In genomic region chr4:81512396-81512795, GRCm38 (mm10) we compare ENCODE assay signal across 14 mouse cellular contexts.
"Had no signal": no experiment of that assay in that cellular context is flagged by ENCODE, and none has a peak within 500 bp of the region (broad histone marks: within the 10 kb centered on the region; RNA-seq: fewer than 3 reads in every experiment).

No protein-coding gene starts in this region.

- H3K4me1 ChIP-seq: midbrain, embryonic 13.5 days; neural tube, embryonic 12.5 days; stomach, embryonic 15.5 days had no signal

- H3K4me3 ChIP-seq: midbrain, embryonic 10.5 days; midbrain, embryonic 13.5 days; neural tube, embryonic 12.5 days; stomach, embryonic 15.5 days had no signal

- H3K27ac ChIP-seq: midbrain, embryonic 13.5 days; neural tube, embryonic 12.5 days; stomach, embryonic 15.5 days; stomach, postnatal 0 days had no signal

- H3K9ac ChIP-seq: lung, embryonic 14.5 days; midbrain, embryonic 13.5 days; neural tube, embryonic 12.5 days; stomach, embryonic 15.5 days had no signal

- ATAC-seq: midbrain, embryonic 13.5 days; midbrain, embryonic 16.5 days had no signal

- H3K4me2 ChIP-seq: lung, embryonic 14.5 days; midbrain, embryonic 13.5 days; neural tube, embryonic 12.5 days; stomach, embryonic 15.5 days had no signal

- H3K36me3 ChIP-seq: midbrain, embryonic 10.5 days; midbrain, embryonic 13.5 days; neural tube, embryonic 12.5 days; stomach, embryonic 15.5 days had no signal

- DNase-seq: lung, adult 18-20 months; lung, embryonic 14.5 days; lung, postnatal 10 days; lung, postnatal 4 days; right cerebral cortex, postnatal 14 days; thymus, adult 2 months; thymus, postnatal 25 days; thymus, postnatal 4 days had no signal

- H3K9me3 ChIP-seq: midbrain, embryonic 10.5 days; midbrain, embryonic 13.5 days; neural tube, embryonic 12.5 days; stomach, embryonic 15.5 days had no signal

- H3K27me3 ChIP-seq: midbrain, embryonic 13.5 days; neural tube, embryonic 12.5 days; stomach, embryonic 15.5 days had no signal
